Mouse (Mus musculus): ENCODE measurements around the gene Vax2.

DNA sequence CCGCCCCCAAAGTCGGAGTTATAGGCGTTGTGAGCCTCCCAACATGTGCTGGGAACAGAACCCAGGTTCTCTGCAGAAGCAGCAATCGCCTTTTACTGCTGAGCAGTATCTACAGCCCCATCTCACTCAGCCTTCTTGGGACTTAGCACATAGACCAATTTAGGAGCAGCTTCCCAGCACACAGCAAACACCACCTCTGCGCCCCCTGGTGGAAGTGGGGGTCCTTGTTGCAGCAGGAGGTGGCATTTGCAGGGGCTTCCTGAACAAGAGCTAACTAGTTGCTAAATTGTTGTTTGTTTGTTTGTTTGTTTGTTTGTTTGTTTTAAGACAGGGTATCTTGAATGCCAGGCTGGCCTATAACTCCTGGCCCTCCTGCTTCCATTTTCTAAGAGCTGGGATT lies 20.1 kb downstream of the Vax2 start:
- no peak for TF ChIP-seq POLR2A (IDR thresholded peaks at IDR 0.05; ENCODE audit: borderline replicate concordance, extremely low read depth, insufficient read depth, insufficient read length, poor library complexity, severe bottlenecking)
- TF ChIP-seq CTCF (IDR thresholded peaks at IDR 0.05; ENCODE audit: borderline replicate concordance, extremely low read depth, insufficient read depth, insufficient read length), result peak; percentile 79
